Mouse (Mus musculus) lung, embryonic 14.5 days (tissue): Measurements from ENCODE around the gene Fam117b. TPM values are rescaled to one million over a fixed set of nuclear protein-coding genes. Genes with fewer than 3 reads are reported as not detected.

Experiments used
- ATAC-seq: fragments of 200-750 bp; cut with Nextera tagmentation; 2 replicates; pipeline ENCODE4 v1.8.0; 2017; ENCODE audit warnings: mild to moderate bottlenecking, moderate TSS enrichment, moderate library complexity; ENCODE audit not compliant: insufficient read depth
- DNase-seq: peaks from one replicate; pipeline ENCODE4 v3.0.0-alpha.2; 2015
- H3K27ac ChIP-seq: fragments of 300-500 bp; sonication (generic); 2 replicates; pipeline ENCODE4 v1.5.1; 2014; ENCODE audit warnings: low read depth, mild to moderate bottlenecking, moderate library complexity
- H3K27me3 ChIP-seq: fragments of 300-500 bp; sonication (generic); 2 replicates; pipeline ENCODE4 v1.6.1; 2014; ENCODE audit warnings: low read length, control low read depth; ENCODE audit not compliant: insufficient read depth
- H3K36me3 ChIP-seq: fragments of 300-500 bp; sonication (generic); 2 replicates; pipeline ENCODE4 v1.6.1; 2014; ENCODE audit warnings: control low read depth; ENCODE audit not compliant: insufficient read depth
- H3K4me1 ChIP-seq: fragments of 300-500 bp; sonication (generic); 2 replicates; pipeline ENCODE4 v1.6.1; 2014; ENCODE audit warnings: antibody characterized with exemption, control low read depth; ENCODE audit not compliant: insufficient read depth
- H3K4me2 ChIP-seq: fragments of 300-500 bp; sonication (generic); 2 replicates; pipeline ENCODE4 v1.6.1; 2014; ENCODE audit warnings: mild to moderate bottlenecking
- H3K4me3 ChIP-seq: fragments of 300-500 bp; sonication (generic); 2 replicates; pipeline ENCODE4 v1.5.1; 2014; ENCODE audit warnings: low read depth, low read length
- H3K9ac ChIP-seq: fragments of 300-500 bp; sonication (generic); 2 replicates; pipeline ENCODE4 v1.6.1; 2014
- H3K9me3 ChIP-seq: fragments of 300-500 bp; sonication (generic); 2 replicates; pipeline ENCODE4 v1.6.1; 2016; ENCODE audit warnings: low read depth, low read length, control low read depth
- CTCF ChIP-seq: IDR thresholded peaks from 2 replicates; pipeline ENCODE4 v1.5.1; 2016; ENCODE audit warnings: antibody characterized with exemption, low read depth
- WGBS: fragments of 180-500 bp; shearing (Covaris S2); extraction: QIAGEN DNeasy Blood & Tissue Kit; methylation state at CpG from one replicate; pipeline ENCODE4 v1.1.7; 2014; 5-methylcytosine and 5-hydroxymethylcytosine counted together
- polyA plus RNA-seq: library from polyadenylated mRNA; unstranded; fragments of >200 nt; fragmentation: Nextera tagmentation; extraction: Ambion mirVana; gene quantifications from 2 replicates; pipeline ENCODE4 v1.2.1, GENCODE M21; 2014

Gene Fam117b
- polyA plus RNA-seq, 1 experiment from 2014 or later: 18.7 TPM

- Histone ChIP-seq H3K27me3 (no peaks in the 10 kb centered on the region), H3K4me1 (0 out of 2 replicates have a peak, but pooled peaks cover 10% of the 10 kb centered on the region), H3K4me2 (peak overlapping the region; percentile 78), H3K27ac (peak overlapping the region; percentile 92; the same call in 1 of the 2 replicates), H3K4me3 (peak overlapping the region; percentile 98), H3K36me3 (no peaks in the 10 kb centered on the region), H3K9ac (peak overlapping the region; percentile 91), H3K9me3 (no peaks in the 10 kb centered on the region)
- WGBS: 1% methylated on average over 12 of the region's 12 CpGs
- ATAC-seq (no peak), DNase-seq (peak; percentile 55)
- no peak for TF ChIP-seq CTCF
These were observed 1.0 kb downstream of the Fam117b start for GRCm38 (mm10) chr1:59913869-59914225.

DNA sequence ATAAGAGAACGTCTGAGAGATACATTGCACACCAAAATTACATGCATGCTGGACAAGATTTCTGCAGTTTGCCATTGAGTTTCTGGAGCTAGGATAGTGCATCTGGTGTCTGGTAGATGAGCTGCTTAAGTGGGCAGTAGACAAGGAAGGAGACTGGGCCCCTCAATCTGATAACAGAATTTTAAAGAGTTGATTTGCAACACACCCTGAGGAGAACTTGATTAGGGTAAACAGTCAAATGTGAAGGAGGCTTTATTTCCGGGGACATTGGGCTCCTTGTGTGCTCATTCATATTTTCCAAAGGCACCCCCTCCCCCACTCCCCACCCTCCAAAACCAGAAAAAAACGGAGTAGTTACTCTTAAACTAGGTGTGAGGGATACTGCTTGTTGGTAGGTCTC lies 2.0 kb downstream of the Fam117b start:
- Histone ChIP-seq H3K27me3 (no peaks in the 10 kb centered on the region), H3K4me3 (peak overlapping the region; percentile 98), H3K9ac (peak overlapping the region; percentile 91; the same call in 1 of the 2 replicates), H3K4me2 (peak overlapping the region; percentile 78), H3K9me3 (no peaks in the 10 kb centered on the region), H3K36me3 (no peaks in the 10 kb centered on the region), H3K27ac (no peak overlapping the region), H3K4me1 (0 out of 2 replicates have a peak, but pooled peaks cover 10% of the 10 kb centered on the region)
- ATAC-seq (no peak), DNase-seq (no peak)
- no peak for TF ChIP-seq CTCF
- WGBS: 41% methylated on average over 3 of the region's 3 CpGs

GRCm38 (mm10) chr1:59915843-59916610 lies 3.2 kb downstream of the Fam117b start:
- H3K4me3 ChIP-seq: no peak overlapping the region
- no peak overlapping the region for H3K9ac ChIP-seq
- DNase-seq (peak; percentile 86), ATAC-seq (no peak)
- peak overlapping the region; percentile 78 for H3K4me2 ChIP-seq
- peak overlapping the region; percentile 30; the same call in 1 of the 2 replicates for H3K27ac ChIP-seq
- 0 out of 2 replicates have a peak, but pooled peaks cover 10% of the 10 kb centered on the region for H3K4me1 ChIP-seq
- no peaks in the 10 kb centered on the region for H3K27me3 ChIP-seq
- WGBS: 56% methylated on average over 10 of the region's 10 CpGs
- no peak for TF ChIP-seq CTCF
- no peaks in the 10 kb centered on the region for H3K9me3 ChIP-seq
- H3K36me3 ChIP-seq: no peaks in the 10 kb centered on the region

DNA sequence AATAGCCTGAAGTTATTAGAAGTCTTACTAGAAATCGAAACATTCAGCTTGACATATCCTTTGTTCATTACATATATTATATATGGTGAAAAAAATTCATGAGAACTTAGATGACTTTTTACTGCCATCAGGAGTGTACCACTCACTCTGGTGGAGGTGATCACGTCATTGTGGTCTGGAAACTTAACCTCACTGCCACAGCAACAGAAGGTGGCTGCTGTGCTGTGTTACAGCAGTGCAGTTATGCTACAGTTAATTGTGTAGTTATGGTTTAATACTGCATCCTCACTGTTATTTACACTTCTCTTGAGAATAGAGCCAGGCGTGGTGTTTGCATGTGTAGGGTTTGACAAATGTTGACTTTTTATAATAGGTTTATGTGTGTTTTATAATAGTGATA lies 4.6 kb downstream of the Fam117b start:
- H3K9me3 ChIP-seq: no peaks in the 10 kb centered on the region
- H3K36me3 ChIP-seq: no peaks in the 10 kb centered on the region
- no peaks in the 10 kb centered on the region for H3K27me3 ChIP-seq
- WGBS: 61% methylated on average over 3 of the region's 3 CpGs
- H3K4me1 ChIP-seq: 0 out of 2 replicates have a peak, but pooled peaks cover 10% of the 10 kb centered on the region
- H3K9ac ChIP-seq: no peak overlapping the region
- H3K4me3 ChIP-seq: no peak overlapping the region
- ATAC-seq: no peak
- no peak for DNase-seq
- H3K27ac ChIP-seq: no peak overlapping the region
- no peak for TF ChIP-seq CTCF
- no peak overlapping the region for H3K4me2 ChIP-seq

- Histone ChIP-seq H3K4me3 (no peak overlapping the region), H3K4me2 (no peak overlapping the region), H3K27ac (no peak overlapping the region), H3K9ac (no peak overlapping the region), H3K27me3 (no peaks in the 10 kb centered on the region), H3K9me3 (no peaks in the 10 kb centered on the region), H3K4me1 (0 out of 2 replicates have a peak, but pooled peaks cover 10% of the 10 kb centered on the region), H3K36me3 (no peaks in the 10 kb centered on the region)
- TF ChIP-seq CTCF: no peak
- ATAC-seq (no peak), DNase-seq (no peak)
These were observed 5.3 kb downstream of the Fam117b start for GRCm38 (mm10) chr1:59918075-59918474.

DNA sequence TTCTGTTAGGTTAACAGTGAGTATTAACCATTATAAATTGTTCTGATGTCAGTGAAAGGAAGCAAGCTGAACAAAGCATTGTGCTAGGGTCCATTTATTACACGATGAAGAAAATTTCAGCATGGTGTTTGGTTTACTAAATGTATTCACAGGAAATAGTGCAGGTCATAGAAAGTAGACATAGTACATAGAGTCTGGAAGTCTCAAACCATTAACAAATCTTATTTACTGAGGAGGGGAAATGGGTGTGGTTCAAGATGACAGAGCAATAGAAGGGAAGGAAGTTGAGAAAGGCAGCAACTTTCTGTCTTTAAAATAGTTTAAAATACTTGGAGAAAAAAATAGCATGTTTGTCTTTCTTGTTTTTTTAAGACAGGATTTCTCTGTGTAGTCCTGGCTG lies 10.4 kb downstream of the Fam117b start:
- Histone ChIP-seq H3K9me3 (no peaks in the 10 kb centered on the region), H3K4me3 (no peak overlapping the region), H3K27me3 (no peaks in the 10 kb centered on the region), H3K4me1 (no peaks in the 10 kb centered on the region), H3K4me2 (no peak overlapping the region), H3K27ac (no peak overlapping the region), H3K9ac (no peak overlapping the region), H3K36me3 (no peaks in the 10 kb centered on the region)
- 61% methylated on average over 1 of the region's 1 CpGs for WGBS
- ATAC-seq (no peak), DNase-seq (peak; percentile 26)
- no peak for TF ChIP-seq CTCF

DNA sequence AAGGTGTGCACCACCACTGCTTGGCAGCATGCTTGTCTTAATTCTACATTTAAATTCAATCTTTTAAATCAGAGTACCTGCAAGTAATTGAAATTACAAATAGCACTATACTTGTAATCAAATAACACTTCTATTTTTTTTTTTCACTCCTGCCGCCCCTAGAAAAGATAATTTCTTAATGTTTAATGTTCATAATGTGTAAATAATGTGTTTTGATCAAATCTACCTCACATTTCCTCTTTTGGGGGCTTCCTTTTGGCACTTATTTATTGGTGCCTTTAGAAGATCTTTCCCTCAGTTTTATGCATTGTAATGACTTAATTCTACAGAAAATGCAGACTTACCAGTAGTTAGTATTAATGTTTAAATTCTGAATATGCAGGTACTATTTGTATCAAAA lies 10.9 kb downstream of the Fam117b start:
- no peak for ATAC-seq
- H3K4me3 ChIP-seq: no peak overlapping the region
- no peak overlapping the region for H3K9ac ChIP-seq
- no peak overlapping the region for H3K27ac ChIP-seq
- no peaks in the 10 kb centered on the region for H3K9me3 ChIP-seq
- no peaks in the 10 kb centered on the region for H3K36me3 ChIP-seq
- no peaks in the 10 kb centered on the region for H3K27me3 ChIP-seq
- TF ChIP-seq CTCF: no peak
- WGBS: 73% methylated on average over 1 of the region's 1 CpGs
- no peak for DNase-seq
- H3K4me1 ChIP-seq: no peaks in the 10 kb centered on the region
- H3K4me2 ChIP-seq: no peak overlapping the region
